Mouse (Mus musculus) colon, adult 2 months (tissue): ENCODE measurements around the gene Megf8. TPM values are rescaled to one million over a fixed set of nuclear protein-coding genes. Genes with fewer than 3 reads are reported as not detected.

Experiments
- polyA plus RNA-seq: library from polyadenylated mRNA; depleted of rRNA; stranded (reverse); fragments of >200 nt; gene quantifications from 2 replicates; pipeline ENCODE4 v1.2.3, GENCODE M21; 2012; rRNA removed

Megf8 gene
- polyA plus RNA-seq, result 41.9 and 44.2 TPM in 2 replicates

GRCm38 (mm10) chr7:25316532-25317445 is at the start of gene Megf8:
Gene Megf8 (plus strand): TSS chr7:25317164.

GRCm38 (mm10) chr7:25267301-25267750 is 49.6 kb upstream of the Megf8 start, which contains the start of gene Cic:
Gene Cic (plus strand): TSS chr7:25267704.

GRCm38 (mm10) chr7:25297454-25298325 is 19.3 kb upstream of the Megf8 start, which contains the start of gene Pafah1b3:
Gene Pafah1b3 (minus strand): TSS chr7:25297986.

GRCm38 (mm10) chr7:25301063-25301462 is 15.9 kb upstream of the Megf8 start, which contains the start of gene Prr19:
Gene Prr19 (plus strand): TSS chr7:25301411.

GRCm38 (mm10) chr7:25305956-25306613 is 10.9 kb upstream of the Megf8 start, which contains the start of gene Tmem145:
Gene Tmem145 (plus strand): TSS chr7:25306106.

GRCm38 (mm10) chr7:25369058-25369749 is 52.2 kb downstream of the Megf8 start, which contains the start of gene Cnfn:
Gene Cnfn (minus strand): TSS chr7:25369724.

GRCm38 (mm10) chr7:25398610-25399009 is 81.6 kb downstream of the Megf8 start, which contains the start of gene Lipe:
Gene Lipe (minus strand): TSS chr7:25398710.

GRCm38 (mm10) chr7:25412833-25413441 is 96.0 kb downstream of the Megf8 start, which contains the start of gene Cxcl17:
Gene Cxcl17 (minus strand): TSS chr7:25412886.

Other genes starting within 250 kb of the Megf8 start
- 30.4 and 31.0 TPM in 2 replicates for gene Grik5, start 244.8 kb upstream of the Megf8 start, polyA plus RNA-seq
- gene Zfp574, start 244.6 kb upstream of the Megf8 start, polyA plus RNA-seq, result 45.3 and 46.0 TPM in 2 replicates
- gene Pou2f2, start 137.4 kb upstream of the Megf8 start, polyA plus RNA-seq, result 2.7 and 3.4 TPM in 2 replicates
- 83.3 and 98.6 TPM in 2 replicates for gene Dedd2, start 96.5 kb upstream of the Megf8 start, polyA plus RNA-seq
- gene Zfp526, start 95.7 kb upstream of the Megf8 start, polyA plus RNA-seq, result 13.4 and 14.1 TPM in 2 replicates
- 120 and 151 TPM in 2 replicates for gene Gsk3a, start 79.3 kb upstream of the Megf8 start, polyA plus RNA-seq
- 42.5 and 52.2 TPM in 2 replicates for gene Erf, start 66.4 kb upstream of the Megf8 start, polyA plus RNA-seq
- gene Cic, start 49.5 kb upstream of the Megf8 start, polyA plus RNA-seq, result 59.1 and 73.7 TPM in 2 replicates
- 223 and 250 TPM in 2 replicates for gene Pafah1b3, start 19.2 kb upstream of the Megf8 start, polyA plus RNA-seq
- not detected in 2 replicates for gene Prr19, start 15.8 kb upstream of the Megf8 start, polyA plus RNA-seq
- 0.59 and 0.71 TPM in 2 replicates for gene Tmem145, start 11.1 kb upstream of the Megf8 start, polyA plus RNA-seq
- gene Cnfn, start 52.6 kb downstream of the Megf8 start, polyA plus RNA-seq, result 0.77 TPM in 1 of 2 replicates, not detected in the other
- 26.7 and 33.9 TPM in 2 replicates for gene Lipe, start 81.5 kb downstream of the Megf8 start, polyA plus RNA-seq
- gene Cxcl17, start 95.7 kb downstream of the Megf8 start, polyA plus RNA-seq, result not detected in 2 replicates
- gene Ceacam1, start 160.4 kb downstream of the Megf8 start, polyA plus RNA-seq, result 822 and 1,160 TPM in 2 replicates
- gene Ceacam2, start 222.7 kb downstream of the Megf8 start, polyA plus RNA-seq, result 1.6 and 2.0 TPM in 2 replicates